9 mouse cellular contexts compared by ENCODE assay signal in the genomic region with DNA sequence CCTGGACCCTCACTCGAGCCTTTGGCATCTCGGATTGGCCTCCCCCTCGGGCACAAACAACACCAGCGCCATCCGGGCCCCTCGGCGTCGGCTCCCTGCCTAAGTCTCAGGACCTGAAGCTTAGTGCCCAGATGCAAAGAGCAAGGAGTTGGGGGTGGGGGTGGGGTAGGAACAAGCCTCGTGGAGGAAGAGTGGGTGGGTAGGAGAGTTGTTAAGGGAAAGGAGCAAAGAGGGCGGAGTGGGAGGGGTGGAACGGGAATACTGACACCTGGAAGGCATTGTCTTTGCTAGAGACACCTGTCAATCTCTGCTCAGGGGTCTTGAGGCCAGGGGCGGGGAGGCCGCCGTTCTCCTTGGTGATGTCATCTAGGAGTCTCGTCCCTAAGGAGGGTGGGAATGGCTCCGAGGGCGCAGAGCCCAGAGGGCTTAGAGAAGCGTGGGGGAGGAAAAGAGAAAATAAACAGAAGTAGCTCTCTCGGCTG. TPM values are rescaled to one million over a fixed set of nuclear protein-coding genes. Genes with fewer than 3 reads are reported as not detected.
DNase-seq lines count a peak whose midpoint lies in the region; ATAC-seq lines count a peak whose summit lies in the region.
"Had no signal": no experiment of that assay in that cellular context is flagged by ENCODE, and none has a peak within 500 bp of the region (broad histone marks: within the 10 kb centered on the region; RNA-seq: fewer than 3 reads in every experiment).

No protein-coding gene starts in this region.

- H3K27ac ChIP-seq in kidney, embryonic 14.5 days (ENCODE audit: low read depth, low read length) = peak overlapping the region; percentile 76
- peak overlapping the region; percentile 77 for H3K27ac ChIP-seq in hindbrain, embryonic 14.5 days
- H3K27ac ChIP-seq in midbrain, embryonic 16.5 days (ENCODE audit: low read length) = peak overlapping the region; percentile 78

- H3K4me2 ChIP-seq in kidney, embryonic 14.5 days (replicated peaks; ENCODE audit: low read depth, low read length) = peak overlapping the region; percentile 73
- peak overlapping the region; percentile 48 for H3K4me2 ChIP-seq in hindbrain, embryonic 14.5 days (replicated peaks)
- peak overlapping the region; percentile 53 for H3K4me2 ChIP-seq in midbrain, embryonic 16.5 days (ENCODE audit: low read length)

- no peaks in the 10 kb centered on the region for H3K36me3 ChIP-seq in kidney, embryonic 14.5 days (ENCODE audit: control insufficient read depth, insufficient read depth, low read length)
- no peaks in the 10 kb centered on the region for H3K36me3 ChIP-seq in hindbrain, embryonic 14.5 days (replicated peaks; ENCODE audit: control insufficient read depth, insufficient read depth)
- no peaks in the 10 kb centered on the region for H3K36me3 ChIP-seq in midbrain, embryonic 16.5 days (ENCODE audit: control insufficient read depth, insufficient read depth, low read length)

- no peaks in the 10 kb centered on the region for H3K9me3 ChIP-seq in kidney, embryonic 14.5 days (ENCODE audit: control insufficient read depth, low read length)
- H3K9me3 ChIP-seq in hindbrain, embryonic 14.5 days (ENCODE audit: control insufficient read depth, low read length) = no peaks in the 10 kb centered on the region
- no peaks in the 10 kb centered on the region for H3K9me3 ChIP-seq in midbrain, embryonic 16.5 days (replicated peaks; ENCODE audit: control insufficient read depth, low read length, poor library complexity, severe bottlenecking)

- peak overlapping the region; percentile 63 for H3K9ac ChIP-seq in kidney, embryonic 14.5 days (ENCODE audit: low read depth, low read length)
- H3K9ac ChIP-seq in hindbrain, embryonic 14.5 days = 0 out of 2 replicates have a peak overlapping the region, but pooled peaks have one; percentile 37
- H3K9ac ChIP-seq in midbrain, embryonic 16.5 days (ENCODE audit: low read depth, low read length) = 0 out of 2 replicates have a peak overlapping the region, but pooled peaks have one; percentile 10

- H3K4me1 ChIP-seq in kidney, embryonic 14.5 days (ENCODE audit: control insufficient read depth, insufficient read depth, low read length) = peaks cover 11% of the 10 kb centered on the region
- no peaks in the 10 kb centered on the region; the same call in 1 of the 2 replicates for H3K4me1 ChIP-seq in hindbrain, embryonic 14.5 days (replicated peaks; ENCODE audit: control insufficient read depth, insufficient read depth, low read length)
- H3K4me1 ChIP-seq in midbrain, embryonic 16.5 days (ENCODE audit: control insufficient read depth, insufficient read depth, low read length) = no peaks in the 10 kb centered on the region; the same call in none of the 2 replicates

- intact Hi-C loops in left cerebral cortex, postnatal 36 days (cut with DNase I) = loop anchor here (5.0 to 10.0 kb wide), 5 partner anchors 36 to 1956 kb away; a partner anchor contains a TSS

- peak overlapping the region; percentile 44 for H3K4me3 ChIP-seq in kidney, embryonic 14.5 days (ENCODE audit: low read length)
- peak overlapping the region; percentile 30 for H3K4me3 ChIP-seq in hindbrain, embryonic 14.5 days (replicated peaks; ENCODE audit: low read length)
- no peak overlapping the region for H3K4me3 ChIP-seq in midbrain, embryonic 16.5 days (ENCODE audit: low read depth, low read length)

- peak; percentile 54 for ATAC-seq in kidney, embryonic 14.5 days (ENCODE audit: low FRiP score, low TSS enrichment)
- no peak; the same call in 1 of the 2 replicates for ATAC-seq in hindbrain, embryonic 14.5 days (ENCODE audit: low FRiP score)
- ATAC-seq in midbrain, embryonic 16.5 days = peak; percentile 49; the same call in 1 of the 2 replicates
- ATAC-seq in cerebellum, adult (ENCODE audit: insufficient number of reproducible peaks, low FRiP score, low TSS enrichment) = no peak

- peaks cover 9% of the 10 kb centered on the region; the same call in 1 of the 2 replicates for H3K27me3 ChIP-seq in kidney, embryonic 14.5 days (ENCODE audit: control insufficient read depth, insufficient read depth, low read length)
- H3K27me3 ChIP-seq in hindbrain, embryonic 14.5 days (ENCODE audit: control insufficient read depth, insufficient read depth, low read length) = peaks cover 89% of the 10 kb centered on the region
- H3K27me3 ChIP-seq in midbrain, embryonic 16.5 days (ENCODE audit: control insufficient read depth, insufficient read depth, low read depth, low read length) = peaks cover 47% of the 10 kb centered on the region

- WGBS in kidney, embryonic 14.5 days = 1% methylated on average over 19 of the region's 19 CpGs
- under 1% methylated on average over 19 of the region's 19 CpGs for WGBS in hindbrain, embryonic 14.5 days
- WGBS in midbrain, embryonic 16.5 days = 1% methylated on average over 19 of the region's 19 CpGs

- DNase-seq in kidney, postnatal 14 days = no peak
- peak; percentile 64 for DNase-seq in embryo, embryonic 11 days
- DNase-seq in hindbrain, embryonic 14.5 days (ENCODE audit: low spot score) = no peak
- DNase-seq in left cerebral cortex, postnatal 36 days (ENCODE audit: low spot score in 2 of 2) = no peak
- DNase-seq in spleen, postnatal 14 days (ENCODE audit: low spot score in 2 of 2) = no peak

RNA-seq across cellular contexts. Expression of a gene that starts 35.7 kb away (rescaled TPM):
- 310 and 320 TPM in 2 replicates for polyA plus RNA-seq in kidney, embryonic 14.5 days (2014; fragmentation: Nextera tagmentation; extraction: Ambion mirVana)
- polyA plus RNA-seq in hindbrain, embryonic 14.5 days (2014; fragmentation: Nextera tagmentation; extraction: Ambion mirVana) = 105 and 127 TPM in 2 replicates
- 78.0 and 102 TPM in 2 replicates for polyA plus RNA-seq in midbrain, embryonic 16.5 days (2015; fragmentation: Nextera tagmentation; extraction: Ambion mirVana)
- total RNA-seq in left cerebral cortex, postnatal 36 days (2021) = 10 to 100 TPM; 24.8 to 41.3 TPM
- total RNA-seq: MEL had no signal

Comparison
In these comparisons a context has a peak if more than half of its experiments do, and no peak if none do; other contexts are left out.
1. ATAC-seq: peak in kidney, embryonic 14.5 days (single experiment) and midbrain, embryonic 16.5 days (single experiment); none in hindbrain, embryonic 14.5 days (single experiment) and cerebellum, adult (single experiment).
2. H3K9ac ChIP-seq: peak in every context shown above with its lines; median percentile 63 in kidney, embryonic 14.5 days; 37 in hindbrain, embryonic 14.5 days; 10 in midbrain, embryonic 16.5 days.
3. Peak in every context shown above with its lines, with median percentiles within 50 percentile points of each other: H3K27ac ChIP-seq and H3K4me2 ChIP-seq.